Mouse (Mus musculus) lung, adult 18-20 months (tissue): ENCODE results near the gene Kif5c.
A peak's percentile ranks its signal among the peaks of the same experiment; 100 is the strongest.

Source experiments
- DNase-seq, 2 experiments: peaks; one replicate each; pipeline ENCODE4 v3.0.0; 2022; ENCODE audit warnings: mixed read lengths in 2 of 2

Gene Kif5c

GRCm38 (mm10) chr2:49618829-49619718, at the start of gene Kif5c:
Gene Kif5c (plus strand): TSS chr2:49619298.
- DNase-seq = peak; percentile 84 to 88

DNA sequence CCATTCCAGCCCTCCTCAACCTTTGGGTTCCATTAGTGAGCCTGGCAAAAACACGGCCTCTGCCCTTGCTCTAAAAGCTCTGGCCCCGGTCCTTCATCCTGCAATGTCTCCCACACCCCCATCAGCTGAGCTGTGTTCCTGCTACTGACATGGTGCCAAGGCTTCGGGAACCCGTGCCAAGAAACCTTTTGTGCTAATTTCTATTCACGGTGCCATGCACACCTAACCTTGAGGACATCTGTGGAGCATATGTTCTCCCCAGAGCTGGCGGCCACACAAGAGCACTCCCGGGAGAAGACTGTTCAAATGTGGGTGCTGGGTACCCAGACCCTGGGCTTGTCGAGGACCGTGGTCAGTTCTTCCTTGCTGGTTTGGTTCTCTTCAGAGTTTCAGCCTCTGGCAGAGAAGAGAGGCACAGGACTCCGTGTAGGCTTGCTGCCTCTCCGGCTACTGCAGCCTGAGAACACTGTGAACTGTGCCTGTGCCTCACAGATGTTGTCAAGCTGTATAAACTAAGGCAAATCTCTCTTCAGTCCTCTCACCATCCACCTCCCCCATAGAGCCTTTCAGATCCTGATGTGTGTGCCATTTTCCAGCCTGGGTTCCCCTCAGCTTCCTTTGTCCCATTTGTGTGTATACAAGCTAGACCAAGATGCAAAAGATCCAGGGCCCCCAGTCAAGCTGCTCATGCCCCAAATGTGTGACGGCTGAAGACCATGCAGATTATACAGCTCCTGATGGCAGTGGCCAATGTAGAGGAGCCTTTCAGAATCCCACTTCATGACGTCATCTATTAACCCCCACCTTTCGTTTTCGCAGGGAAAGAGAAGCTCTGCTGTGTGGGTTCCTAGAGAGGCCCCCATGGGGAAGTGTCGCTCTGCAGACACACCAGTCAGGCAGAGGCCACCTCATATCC, 49.0 kb upstream of the Kif5c start:
- DNase-seq = peak; percentile 21 to 26

DNA sequence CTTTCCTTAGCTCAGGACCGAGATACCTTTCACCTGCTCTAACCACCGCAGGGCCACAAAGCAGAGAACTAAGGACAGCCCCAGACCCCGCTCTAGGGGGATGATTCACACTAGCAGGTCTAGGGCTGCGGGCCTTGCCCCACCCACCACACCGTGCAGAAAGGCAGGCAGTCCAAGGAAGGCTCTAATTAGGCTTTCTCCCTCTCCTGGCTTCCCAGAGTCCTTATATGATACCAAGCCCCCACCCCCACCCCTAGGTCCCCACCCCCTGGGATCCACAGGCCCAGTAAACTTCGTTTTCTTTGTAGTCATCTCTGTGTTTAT, 48.4 kb upstream of the Kif5c start:
- no peak for DNase-seq

DNA sequence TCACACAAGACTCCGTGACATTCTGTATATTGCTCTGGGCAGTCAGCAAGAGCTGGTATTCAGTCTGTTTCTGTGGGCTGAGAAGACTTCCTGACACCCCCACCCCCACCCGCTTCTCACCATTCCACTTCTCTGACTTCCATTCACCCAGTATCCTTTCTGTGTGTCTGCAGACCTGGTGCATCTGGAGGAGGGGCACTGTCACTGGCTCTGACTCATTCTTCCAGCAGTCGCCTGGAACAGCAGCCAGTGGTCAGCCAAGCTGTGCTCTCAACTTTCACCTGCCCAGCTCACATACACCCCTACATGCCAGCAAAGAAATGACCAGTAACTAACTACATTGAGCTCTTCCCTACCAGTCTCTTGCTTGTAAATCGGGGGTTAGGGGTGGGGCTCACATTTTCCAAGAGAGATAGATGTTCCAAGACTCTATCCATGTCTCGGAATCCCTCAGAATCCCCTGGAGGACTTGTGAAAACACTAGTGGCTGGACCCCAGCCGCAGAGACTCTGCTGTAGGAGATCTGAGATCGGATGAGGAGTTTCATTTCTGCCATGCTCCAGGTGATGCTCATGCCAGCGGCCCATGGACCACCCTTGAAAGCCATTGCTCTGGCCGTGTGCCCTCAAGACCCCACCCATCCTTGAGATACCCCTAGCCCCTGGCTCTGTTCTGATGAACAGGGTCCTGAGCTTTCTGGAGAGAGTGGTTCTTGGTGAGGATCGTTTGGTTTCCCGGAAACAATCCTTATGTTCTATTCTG, 47.8 kb upstream of the Kif5c start:
- DNase-seq = no peak

GRCm38 (mm10) chr2:49572111-49572642, 46.9 kb upstream of the Kif5c start:
- no peak for DNase-seq

DNA sequence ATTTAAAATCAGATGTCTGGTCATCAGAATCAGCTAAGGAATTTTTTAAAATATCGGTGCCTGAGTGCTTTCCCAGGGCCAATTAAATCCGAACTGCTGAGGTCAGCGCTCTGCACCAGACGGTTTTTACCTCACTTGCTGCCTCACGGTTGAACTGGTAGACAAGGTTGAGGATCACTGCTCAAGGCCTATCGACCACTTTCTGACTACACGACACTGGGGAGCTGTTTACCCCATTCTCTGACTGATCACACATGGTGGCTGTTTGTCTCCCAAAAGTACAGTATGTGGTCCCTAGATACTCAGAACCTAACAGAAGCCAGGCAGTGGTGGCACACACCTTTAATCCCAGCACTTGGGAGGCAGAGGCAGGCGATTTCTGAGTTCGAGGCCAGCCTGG, 46.4 kb upstream of the Kif5c start:
- no peak for DNase-seq

DNA sequence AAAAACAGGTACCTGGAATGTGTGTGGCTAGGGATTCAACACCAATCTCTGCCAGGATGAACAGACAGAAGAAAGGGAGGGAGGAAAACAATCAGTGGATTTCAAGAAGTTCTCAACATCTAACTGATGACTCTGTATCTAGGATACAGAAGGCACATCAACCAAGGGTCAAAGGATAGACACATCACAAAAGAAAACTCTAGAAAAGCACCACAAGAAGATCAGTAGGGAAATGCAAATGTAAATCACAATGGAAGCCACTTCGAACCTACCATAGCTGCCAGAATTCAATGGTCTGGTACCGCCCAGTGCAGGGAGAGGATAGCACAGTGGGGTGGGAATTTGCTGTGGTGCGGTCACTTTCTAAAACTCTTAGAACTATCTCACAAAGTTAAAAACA, 45.8 kb upstream of the Kif5c start:
- DNase-seq = no peak

DNA sequence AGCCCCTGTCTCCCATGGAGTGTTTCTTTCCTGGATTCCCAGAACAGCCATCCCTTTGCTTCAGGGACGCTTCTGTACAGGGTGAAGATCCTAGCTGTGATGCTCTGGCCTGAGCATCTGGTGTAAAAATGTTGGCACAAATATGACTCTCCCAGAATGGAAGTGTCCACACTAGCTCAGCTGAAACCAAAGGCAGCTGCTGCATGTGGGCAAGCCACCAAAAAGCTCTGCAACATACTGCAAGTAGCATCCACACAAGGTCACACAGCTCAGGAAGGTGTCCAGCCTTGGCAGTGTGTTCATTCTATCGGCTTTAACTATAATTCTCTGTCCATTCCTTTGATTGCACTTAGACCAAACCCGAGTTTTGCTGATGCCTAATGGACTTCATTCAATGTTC, 38.5 kb upstream of the Kif5c start:
- no peak for DNase-seq

DNA sequence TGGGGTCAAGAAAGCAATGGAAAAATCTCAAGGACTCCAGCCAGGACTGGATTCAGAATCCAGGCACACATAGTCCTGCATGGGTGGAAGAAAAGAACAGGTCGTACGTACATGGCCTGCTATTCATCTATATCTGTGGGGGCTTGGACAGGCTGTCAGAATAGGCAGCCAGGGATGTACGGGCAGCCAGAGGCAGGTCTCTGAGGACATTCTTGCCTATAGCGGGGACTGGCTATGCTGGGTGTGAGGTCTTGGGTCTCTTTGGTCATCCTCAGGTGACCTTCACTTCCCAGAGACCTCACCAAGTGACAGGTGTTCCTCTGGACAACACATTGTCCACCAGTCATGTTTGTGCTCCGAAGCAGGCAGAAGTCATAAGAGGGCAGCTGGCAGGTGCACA, 36.6 kb upstream of the Kif5c start:
- DNase-seq = no peak

GRCm38 (mm10) chr2:49583311-49583710, 35.8 kb upstream of the Kif5c start:
- no peak for DNase-seq

DNA sequence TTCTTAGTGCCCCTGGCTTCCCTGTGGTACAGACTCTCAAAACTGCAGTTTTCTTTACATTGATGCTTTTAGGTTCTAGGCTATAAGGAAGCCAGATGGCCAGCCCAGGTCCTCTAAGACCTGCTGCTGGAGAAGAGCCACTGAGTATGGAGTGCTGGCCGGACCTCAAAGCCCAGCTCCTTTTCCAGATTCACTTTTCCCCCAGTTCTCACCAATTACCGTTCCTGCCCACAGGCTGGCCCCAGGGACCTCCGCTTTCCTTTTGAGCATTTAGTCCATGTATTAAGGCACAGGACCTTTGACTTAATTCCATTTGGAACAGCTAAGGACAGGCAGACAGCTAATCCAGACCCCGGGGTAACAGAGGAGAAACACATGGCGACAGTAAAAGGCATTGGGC, 28.6 kb upstream of the Kif5c start:
- DNase-seq = no peak

DNA sequence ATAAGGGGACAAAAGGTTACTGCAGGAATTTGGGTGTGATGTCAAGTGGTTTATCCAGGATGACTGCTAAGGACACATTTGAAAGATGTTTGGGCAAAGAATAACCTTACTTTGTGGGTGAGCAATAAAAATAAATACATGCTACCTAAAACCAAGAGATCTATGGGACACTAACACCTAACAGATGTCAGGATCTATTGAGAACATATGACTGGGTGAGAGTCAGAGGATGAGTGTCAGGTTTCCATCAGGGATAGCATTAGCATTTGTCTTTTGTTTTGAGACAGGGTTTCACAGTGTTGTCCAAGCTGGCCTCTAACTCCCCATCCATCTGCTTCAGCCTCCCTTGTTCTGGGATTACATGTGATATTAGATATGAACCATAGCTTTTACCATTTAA, 26.2 kb upstream of the Kif5c start:
- no peak for DNase-seq

- DNase-seq = peak; percentile 7 to 24
These were observed 24.2 kb upstream of the Kif5c start for GRCm38 (mm10) chr2:49594886-49595285.

- no peak for DNase-seq
These were observed 22.8 kb upstream of the Kif5c start for GRCm38 (mm10) chr2:49596318-49596717.

GRCm38 (mm10) chr2:49600021-49600681, 18.9 kb upstream of the Kif5c start:
- DNase-seq = no peak

DNA sequence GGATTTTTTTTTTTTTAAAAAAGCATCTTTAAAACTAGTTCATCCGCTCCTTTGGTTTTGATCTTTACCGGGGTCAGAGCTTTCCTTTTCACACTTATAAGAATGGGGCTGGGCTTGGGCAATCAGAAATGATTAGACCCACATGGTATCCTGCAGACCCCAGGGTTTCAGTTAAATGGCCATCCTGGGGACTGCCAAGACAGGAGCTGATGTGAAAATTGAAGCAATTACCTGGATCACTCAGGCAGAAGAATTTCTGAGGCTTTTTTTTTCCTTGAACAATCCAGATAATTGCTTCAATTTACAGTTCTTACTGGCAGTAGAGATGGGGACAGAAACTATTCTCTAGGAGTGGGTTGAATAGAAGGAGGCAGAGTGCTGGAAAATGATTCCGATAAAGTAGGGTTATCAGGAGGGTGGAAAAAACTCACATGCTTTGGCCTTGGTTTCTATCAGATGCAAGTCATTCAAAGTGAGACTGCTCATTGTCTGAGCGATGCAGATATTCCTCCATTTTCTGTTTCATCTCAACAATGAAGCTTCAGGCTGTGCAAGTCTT, 16.2 kb upstream of the Kif5c start:
- no peak for DNase-seq

DNA sequence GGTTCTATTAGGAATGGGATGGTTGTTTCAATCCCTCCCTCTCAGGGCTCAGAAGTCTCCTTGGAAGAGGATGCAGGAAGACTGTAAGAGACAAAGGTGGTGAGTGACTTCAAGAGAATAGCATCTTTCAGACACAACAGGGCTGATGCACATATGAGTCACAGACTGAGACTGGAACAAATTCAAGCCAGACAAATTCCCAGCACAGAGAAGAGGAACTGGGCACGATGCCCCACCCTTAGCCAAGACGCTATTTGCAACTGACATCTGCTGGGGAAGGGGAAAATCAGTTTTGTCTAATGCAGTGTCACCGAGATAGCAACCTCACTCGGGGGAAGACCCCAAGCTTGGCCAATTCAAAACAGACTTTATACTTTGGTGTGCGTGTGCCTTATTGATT, 9.5 kb upstream of the Kif5c start:
- DNase-seq = no peak

DNA sequence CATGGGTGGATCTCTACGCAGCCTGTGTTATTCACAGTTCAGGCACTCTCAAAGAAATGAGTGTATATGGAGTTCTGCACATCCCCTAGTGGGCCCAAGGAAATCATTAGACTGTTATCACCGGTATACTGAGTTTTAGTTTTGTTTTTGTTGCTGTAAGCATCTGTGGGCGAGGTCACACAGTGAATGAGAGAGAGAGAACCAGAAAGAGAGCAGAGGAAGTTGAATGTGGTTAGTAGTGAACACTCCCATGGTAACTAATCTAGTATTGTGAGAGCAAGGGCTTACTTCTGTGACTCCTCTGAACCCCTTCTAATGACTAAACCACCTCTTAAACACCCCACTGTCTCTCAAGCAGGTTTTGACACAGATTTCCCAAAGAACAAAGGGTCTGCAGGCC, 2.3 kb upstream of the Kif5c start:
- no peak for DNase-seq

- DNase-seq = no peak
These were observed 823 bp downstream of the Kif5c start for GRCm38 (mm10) chr2:49619719-49620522.

GRCm38 (mm10) chr2:49620626-49621117, 1.6 kb downstream of the Kif5c start:
- no peak for DNase-seq

DNA sequence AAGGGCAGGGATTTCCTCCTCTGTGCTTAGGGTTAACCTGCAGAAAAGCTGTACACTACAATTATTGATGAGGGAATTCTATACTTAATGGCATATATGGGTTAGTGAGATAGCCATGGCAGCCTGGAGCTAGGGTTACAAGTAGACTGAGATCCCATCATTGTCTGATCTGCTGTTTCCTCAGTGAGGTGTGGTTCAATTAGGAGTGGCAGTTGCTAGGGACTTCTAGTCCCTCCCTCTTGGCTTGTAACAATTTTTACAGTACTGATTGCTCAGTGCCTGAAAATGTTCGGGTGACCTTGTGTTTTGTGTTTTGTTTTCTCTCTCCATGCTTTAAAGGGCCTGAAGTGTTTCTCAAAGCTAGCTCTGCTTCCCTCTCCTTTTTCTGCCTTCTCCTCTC, 2.1 kb downstream of the Kif5c start:
- DNase-seq = no peak
